Mouse (Mus musculus): Measurements from ENCODE around the gene Patl2. TPM values are rescaled to one million over a fixed set of nuclear protein-coding genes. Genes with fewer than 3 reads are reported as not detected.

The Patl2 gene
- total RNA-seq, 2 experiments from 2014 or later, result not detected

DNA sequence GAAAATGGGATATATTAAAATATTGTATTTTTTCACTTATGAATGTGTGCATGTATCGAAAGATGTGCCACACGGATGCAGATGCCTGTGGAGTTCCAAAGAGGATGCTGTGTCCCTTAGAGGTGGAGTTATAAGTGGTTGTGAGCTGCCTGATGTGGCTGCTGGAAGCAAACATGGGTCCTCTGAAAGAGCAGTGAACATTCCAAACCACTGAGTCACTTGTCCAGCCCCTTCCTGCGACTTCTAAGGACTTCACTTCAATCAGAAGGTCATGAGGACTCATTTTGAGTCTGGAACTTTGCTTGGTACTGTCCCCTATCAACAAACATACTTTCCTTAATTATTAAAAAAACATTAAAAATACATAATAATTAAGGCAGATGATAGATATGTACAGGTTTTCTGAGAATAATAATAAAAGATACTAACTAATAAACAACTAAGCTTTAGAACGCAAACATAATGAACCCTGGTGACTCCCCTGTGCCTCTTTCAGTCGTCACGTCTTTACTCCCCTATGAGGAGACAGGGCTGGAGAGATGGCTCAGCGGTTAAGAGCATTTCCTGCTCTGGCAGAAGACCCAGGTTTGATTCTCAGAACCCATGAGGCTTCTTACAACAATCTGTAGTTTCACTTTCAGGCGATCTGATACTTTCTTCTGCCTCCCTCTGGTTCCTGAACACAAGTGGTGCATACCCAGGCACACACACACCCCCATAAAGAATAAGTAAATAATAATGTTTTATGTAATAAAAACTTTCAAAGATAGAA, 5.8 kb downstream of the Patl2 start:
- no peak for DNase-seq (ENCODE audit: low spot score in 2 of 2)

DNA sequence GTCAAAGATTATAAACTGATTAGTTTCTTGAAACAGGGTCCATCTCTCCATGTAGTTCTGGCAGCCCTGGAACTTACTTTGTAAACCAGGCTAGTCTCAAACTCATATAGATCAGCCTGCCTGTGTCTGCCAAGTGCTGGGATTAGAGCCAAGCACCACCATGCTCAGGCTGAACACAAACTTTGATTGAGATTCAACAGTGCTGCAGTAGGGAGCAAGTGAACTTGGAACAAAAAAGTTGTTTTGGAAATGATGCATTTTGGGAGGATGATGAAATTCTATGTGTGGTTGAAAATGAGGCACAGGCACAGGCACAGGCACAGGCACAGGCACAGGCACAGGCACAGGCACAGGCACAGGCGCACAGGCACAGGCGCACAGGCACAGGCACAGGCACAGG, 13.8 kb downstream of the Patl2 start:
- DNase-seq (ENCODE audit: low spot score in 2 of 2), result no peak

DNA sequence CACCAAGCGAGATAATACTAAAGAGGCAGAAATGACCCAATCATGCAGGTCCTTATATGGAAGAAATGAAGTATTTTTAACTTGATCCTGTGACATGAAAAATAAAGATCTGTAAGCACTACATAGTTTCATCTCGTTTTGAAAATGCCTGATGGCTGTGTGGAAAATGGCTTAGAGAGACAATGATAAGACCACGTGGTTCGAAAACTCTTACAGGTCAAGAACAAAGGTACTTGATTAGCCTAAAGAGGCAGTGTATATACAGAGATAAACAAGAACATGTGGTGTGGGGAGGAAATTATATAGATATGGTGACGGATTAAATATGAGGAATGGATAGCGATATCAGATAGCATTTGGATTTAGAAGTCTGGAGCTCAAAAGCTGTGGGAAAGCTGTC, 14.7 kb downstream of the Patl2 start:
- no peak for DNase-seq (ENCODE audit: low spot score in 2 of 2)

DNA sequence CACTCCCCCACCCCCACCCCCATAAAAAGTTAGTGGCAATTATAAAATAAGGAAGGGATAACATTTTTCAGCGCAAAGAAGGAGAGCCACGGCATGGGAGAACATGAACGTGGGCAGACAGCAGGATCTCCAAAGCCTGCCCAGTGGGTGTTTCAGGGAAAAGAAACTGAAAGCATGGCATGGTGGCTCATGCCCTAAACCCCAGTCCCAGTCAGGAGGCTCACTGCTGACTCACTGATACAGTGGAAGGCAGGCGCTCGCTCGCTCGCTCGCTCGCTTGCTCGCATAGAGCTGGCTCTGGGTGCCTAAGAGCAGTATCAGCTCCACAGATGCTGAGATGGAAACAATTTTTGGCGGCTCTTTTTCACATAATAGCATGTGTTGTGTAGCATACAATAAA, 21.7 kb downstream of the Patl2 start:
- no peak for DNase-seq (ENCODE audit: low spot score in 2 of 2)

DNA sequence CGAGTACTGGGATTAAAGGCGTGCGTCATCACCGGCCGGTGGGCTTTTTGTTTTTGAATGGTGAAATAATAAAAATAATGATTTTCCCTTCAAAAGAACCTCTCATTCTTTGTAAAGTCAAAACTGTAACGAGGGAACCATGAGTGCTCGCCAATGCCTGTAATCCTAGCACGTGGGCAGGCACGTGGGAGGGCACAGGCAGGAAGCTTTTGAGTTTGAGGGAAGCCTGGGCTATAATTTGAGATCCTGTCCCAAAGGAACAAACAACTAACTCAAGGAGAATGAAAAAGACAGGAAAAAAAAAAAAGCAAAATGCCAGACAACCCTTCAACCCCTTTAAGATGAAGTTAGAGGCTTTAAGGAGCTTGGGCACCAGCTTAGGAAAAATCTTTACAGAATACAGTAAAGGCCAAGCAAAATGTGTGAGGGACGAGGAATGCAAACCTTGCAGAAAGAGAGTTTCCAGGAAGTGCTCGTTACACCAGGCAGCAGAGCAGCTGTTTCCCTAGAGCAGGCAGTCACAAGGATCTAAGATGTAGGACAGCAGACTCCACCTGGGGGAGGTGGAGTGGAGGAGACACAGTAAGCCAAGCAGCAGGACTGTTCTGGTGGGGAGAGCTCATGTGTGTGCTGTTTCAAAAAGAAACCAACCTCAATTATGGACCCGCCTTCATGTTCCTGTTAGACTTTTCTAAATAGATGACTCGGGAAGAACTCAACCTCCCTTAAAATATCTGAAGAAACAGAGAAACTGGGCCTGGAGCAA, 22.4 kb downstream of the Patl2 start:
- DNase-seq (ENCODE audit: low spot score in 2 of 2), result no peak

DNA sequence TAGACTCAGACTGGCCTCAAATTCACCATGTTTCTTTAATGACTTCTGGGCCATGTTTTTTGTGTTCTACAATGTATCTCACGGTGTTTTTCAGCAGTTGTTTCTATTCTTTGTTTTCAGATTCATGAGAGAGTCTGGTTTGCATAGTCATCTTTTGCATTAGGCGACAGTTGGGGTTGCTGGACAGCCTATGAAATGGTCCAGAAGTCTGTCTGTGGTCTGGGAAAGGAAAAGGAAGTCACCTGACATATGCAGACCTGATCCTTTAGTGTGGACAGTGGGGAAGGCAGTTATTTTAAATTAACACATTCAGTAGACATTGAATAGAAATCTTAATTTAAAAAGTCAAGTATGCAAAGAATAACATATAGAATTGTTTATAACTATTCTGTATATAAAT, 23.5 kb downstream of the Patl2 start:
- DNase-seq (ENCODE audit: low spot score in 2 of 2), result no peak

DNA sequence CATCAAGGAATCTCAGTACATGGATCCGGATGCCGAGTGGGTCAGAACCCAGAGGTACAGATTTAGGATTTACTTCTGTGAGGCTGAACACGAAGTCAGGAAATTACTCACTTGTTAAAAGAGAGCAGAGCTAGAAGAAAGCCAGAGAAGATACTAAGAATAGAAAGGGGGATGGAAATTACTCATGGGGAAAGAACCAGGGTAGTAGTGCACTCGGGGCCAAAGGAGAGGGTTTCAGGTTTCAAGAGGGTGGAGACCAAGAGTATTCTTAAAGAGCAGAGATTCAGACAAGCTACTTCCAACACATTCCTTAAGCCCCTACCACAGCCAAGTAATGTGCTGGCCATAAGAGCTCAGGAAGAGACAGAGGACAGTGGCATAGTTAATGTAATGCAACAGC, 24.4 kb downstream of the Patl2 start:
- DNase-seq (ENCODE audit: low spot score in 2 of 2), result no peak

DNA sequence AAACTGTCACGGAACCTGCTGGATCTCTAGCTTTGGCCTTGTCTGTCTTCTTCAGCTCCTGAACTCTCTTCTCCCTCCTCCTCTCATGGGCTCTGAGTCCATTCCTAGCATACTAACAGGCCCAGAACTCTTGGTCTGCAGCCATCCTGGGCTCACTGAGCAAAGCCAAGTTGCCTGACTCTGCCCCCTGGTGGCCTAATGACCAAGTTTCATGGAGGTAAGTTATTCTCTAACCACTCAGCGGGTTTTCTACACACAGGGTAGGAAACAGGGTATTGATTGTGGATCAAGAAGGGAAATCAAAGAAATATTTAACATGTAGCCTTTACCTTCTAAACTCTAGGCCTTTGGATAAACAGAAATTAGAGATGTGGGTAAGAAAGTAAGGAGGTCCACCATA, 25.3 kb downstream of the Patl2 start, which contains the start of gene Trim69:
Trim69 (plus strand) TSS at position 21 of the 400 bp plus-strand sequence.
- peak; percentile 87 to 88 for DNase-seq (ENCODE audit: low spot score in 2 of 2)

DNA sequence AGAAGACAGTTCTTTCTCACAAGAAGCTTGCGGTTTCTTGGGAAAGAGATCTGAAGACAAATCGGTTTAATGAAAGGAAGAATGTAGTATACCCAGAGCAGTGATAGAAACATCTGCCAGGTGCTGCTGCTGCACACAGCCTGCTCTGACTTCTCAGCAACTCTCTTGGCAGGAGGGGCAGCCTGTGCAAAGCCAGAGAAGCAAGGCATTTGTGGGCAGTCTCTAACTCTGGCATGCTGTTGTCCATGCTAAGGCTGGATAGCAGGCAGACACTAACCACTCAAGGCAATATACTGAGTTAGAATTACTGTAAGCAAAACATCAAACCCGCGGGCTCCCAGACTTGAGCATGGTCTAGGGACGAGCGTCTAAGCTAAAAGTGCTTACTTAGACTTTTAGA, 26.3 kb downstream of the Patl2 start:
- DNase-seq (ENCODE audit: low spot score in 2 of 2), result no peak

DNA sequence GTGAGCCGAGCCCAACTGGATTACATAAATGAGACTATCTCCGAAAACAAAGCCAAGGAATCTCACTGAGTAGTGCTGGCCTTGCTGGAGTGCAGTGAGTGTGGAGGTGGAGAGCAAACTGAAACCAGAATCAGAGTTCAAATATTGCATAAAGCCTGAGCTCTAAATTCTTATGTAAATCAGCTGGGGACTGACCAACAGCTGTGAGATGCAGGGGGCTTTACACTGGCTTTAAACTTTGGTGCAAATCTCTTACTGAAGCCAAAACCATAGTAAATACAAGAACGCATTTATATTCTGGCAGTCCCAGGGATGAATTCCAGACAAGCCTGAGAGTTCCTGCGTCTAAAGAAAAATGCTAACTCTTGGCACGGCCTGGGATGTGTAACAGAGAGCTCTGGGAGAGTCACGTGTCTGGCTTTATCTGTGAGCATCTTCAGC, 27.6 kb downstream of the Patl2 start:
- no peak for DNase-seq (ENCODE audit: low spot score in 2 of 2)

DNA sequence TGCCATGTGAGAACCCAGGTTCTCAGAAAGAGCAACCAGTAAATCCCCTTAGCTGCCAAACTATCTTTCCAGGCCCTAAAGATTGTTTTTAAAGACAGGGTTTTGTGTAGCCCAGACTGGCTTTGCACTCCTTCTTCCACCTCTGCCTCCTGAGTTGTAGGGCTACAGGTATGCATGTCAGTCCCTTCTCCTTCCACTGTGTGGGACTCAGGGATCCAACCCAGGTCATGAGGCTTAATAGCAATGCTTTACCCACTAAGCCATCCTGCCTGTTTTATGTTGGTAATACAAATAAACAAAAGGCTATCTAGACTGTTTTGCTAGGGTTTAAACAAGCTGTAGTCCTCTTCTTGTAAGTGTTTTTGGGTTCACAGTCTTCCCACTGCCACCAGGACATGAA, 28.4 kb downstream of the Patl2 start:
- no peak for DNase-seq (ENCODE audit: low spot score in 2 of 2)

DNA sequence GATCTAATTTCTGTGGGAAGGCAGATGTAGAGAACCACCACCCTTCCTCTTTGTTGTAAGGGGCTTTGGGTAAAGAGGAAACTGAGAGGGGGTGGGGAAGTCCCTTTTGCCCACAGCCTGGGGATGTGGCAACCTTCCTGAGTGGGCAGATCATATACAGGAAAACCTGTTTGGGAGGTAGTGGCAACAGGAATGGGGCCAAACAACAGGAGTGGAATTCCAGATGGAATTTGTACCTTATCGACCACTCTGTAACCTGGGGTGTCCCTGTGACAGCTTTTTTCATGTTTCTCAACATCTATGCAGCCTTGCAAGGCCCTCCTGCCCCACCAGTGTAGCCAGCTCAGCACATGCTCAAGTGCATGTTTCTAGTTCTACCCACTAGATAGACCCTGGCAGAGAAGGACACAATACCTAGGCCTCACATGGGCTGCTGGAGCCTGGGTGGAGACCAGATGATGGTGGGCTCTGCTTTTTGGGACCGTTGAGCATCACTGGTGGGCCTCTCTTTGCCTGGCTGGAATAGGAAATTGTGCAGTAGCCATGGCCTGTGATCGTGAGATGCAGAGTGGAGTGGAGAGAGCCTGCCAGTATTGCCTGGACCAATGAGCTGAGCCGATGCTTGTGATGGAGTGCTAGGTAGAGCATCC, 29.8 kb downstream of the Patl2 start:
- no peak for DNase-seq (ENCODE audit: low spot score in 2 of 2)

DNA sequence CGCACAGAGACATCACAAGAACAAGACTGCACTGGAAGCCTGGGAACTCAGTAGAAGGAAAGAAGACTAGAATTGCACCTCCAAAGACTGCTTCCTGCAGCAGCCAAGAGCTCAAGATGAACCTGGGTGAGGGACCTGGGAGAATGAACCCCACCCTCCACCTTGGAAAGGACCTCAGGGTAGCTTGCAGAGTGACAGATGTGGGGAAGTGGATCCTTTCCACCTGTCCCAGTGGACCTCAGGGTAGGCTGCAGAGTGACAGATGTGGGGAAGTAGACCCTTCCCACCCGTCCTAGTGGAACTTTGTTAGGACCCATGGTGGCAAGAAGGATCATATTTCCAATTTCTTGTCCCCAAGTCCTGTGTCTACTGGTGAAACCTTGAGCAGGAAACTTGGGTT, 30.7 kb downstream of the Patl2 start:
- DNase-seq (ENCODE audit: low spot score in 2 of 2), result no peak

DNA sequence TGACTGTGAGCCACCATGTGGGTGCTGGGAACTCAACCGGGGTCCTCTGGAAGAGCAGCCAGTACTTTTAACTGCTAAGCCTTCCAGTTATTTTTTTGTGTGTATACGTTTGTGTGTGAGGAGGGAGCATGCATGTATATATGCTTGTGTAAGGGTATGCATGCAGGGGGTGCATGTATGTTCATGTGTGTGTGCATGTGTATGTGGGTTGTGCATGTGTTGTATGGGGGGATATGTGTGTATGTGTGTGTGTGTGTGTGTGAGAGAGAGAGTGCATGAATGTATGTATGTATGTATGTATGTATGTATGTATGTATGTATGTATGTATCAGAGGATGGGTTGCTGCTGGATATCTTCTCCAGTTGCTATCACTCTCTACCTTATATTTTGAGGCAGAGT, 31.5 kb downstream of the Patl2 start:
- DNase-seq (ENCODE audit: low spot score in 2 of 2), result no peak

DNA sequence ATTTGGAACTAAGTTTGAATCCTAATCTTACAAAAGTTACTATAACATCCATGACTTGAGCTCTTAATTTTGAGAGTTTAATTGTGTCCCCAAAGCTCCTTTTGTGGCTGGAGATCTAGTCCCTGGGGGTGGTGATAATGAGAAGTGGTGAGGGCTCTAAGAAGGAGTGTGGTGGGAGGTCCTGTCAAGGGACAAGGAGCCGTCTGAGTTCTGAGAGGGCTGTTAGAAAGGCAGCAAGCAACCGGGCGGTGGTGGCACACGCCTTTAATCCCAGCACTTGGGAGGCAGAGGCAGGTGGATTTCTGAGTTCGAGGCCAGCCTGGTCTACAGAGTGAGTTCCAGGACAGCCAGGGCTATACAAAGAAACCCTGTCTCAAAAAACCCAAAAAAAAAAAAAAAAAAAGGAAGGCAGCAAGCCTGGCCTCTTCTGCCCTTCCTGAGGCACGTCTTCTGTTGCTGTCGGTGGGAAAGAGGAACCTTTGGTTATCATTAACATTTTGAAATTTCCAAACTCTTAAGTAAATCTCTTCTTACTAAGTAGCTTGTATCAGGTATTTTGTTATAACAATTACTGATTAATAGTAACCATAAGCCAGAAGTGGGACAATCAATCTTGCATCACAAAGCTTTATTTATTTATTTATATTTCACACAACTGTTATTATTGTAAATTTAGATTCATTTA, 32.2 kb downstream of the Patl2 start:
- no peak for DNase-seq (ENCODE audit: low spot score in 2 of 2)

DNA sequence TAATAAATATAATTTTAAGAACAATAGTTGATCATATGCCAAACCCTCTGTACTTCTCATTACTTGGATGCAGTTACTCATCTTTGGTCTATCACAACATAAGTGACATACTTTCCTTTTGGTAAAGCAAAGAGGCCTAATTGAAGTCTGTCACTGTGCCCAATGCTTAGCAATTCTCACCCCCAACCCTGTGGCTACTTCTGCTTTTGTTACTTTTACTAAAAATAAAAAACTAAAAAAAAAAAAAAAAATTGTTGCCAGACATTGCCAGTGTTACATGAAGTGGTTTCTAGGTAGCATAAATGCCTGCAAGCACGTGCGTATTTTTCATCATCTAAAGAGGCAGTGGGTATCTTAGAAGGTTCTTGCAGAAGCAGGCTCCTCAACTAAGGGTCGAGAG, 33.1 kb downstream of the Patl2 start:
- DNase-seq (ENCODE audit: low spot score in 2 of 2), result no peak

DNA sequence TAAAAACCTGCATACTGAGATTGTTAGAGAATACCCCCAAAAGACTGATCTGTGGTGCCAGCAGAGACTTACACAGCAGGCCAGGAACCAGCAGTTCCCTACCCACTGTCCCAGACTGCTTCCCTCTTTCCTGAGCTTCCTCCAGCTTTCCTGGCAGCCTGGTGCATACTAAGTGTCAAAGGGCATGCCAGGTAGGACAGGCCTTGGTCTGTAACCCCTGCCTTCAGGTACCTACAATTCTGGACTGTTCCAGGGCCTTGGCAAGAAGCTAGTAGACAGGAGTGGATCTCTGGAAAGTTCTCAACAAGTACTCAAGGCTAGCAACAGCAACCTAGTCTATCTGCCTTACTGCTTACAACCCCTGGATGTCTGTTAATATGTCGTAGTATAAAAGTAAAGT, 34.8 kb downstream of the Patl2 start:
- no peak for DNase-seq (ENCODE audit: low spot score in 2 of 2)

DNA sequence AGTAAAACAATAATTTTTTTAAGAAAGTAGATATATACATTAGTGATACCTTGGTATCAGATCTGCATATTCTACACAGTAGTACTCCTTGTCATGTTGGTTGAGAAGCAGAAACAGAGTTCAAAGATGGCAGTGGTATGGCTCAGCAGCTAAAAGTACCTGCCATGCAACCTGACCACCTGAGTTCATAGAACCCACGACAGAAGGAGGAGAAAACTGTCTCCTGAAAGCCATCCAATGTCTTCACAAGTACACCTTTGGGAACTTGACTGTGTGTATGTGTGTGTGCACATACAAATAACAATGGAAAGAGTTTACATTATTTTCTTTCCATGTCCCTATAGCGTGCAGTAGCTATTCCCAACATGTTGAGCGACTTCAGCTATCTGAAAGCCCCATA, 36.3 kb downstream of the Patl2 start:
- no peak for DNase-seq (ENCODE audit: low spot score in 2 of 2)

DNA sequence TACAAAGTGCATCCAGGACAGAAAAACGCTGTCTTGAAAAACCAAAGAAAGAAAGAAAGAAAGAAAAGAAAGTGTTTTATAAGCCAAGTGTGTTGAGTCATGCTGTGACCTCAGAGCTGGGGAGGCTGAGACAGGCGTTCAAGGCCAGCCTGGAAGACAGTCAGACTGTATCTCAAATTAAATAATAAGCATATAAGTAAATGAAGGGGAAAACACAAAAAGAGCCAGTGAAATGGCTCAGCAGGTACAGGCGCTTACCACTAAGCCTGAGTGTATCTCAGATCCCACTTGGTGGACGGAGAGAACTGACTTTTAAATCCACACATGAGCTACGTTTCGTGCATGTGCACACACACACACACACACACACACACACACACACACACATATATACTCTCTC, 36.7 kb downstream of the Patl2 start:
- DNase-seq (ENCODE audit: low spot score in 2 of 2), result no peak

DNA sequence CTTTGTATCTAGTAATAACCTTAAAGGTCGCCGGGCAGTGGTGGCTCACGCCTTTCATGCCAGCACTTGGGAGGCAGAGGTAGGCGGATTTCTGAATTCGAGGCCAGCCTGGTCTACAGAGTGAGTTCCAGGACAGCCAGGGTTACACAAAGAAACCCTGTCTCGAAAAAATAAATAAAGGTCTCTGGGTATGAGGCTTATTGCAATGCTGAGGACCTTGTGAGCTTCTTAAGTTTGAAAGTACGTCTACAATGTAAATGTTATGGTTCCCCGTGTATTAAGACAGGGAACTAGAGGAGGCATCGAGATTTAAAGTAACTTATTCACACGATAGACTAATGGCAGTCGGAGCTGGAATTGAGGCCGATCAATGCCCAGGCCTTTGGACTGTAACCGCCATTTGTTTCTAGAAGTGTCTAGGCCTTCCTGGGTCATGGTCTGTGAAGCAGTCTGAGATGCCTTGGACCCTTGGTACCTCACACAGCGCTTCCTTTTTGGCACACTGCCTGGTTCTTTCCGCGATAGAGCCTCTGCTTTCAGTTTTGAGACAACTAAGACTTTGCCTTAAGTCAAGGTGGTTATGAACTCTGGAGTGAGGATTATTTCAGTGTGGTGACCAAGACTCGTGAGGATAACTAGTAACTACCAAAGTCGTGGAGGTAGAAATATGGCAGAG, 37.6 kb downstream of the Patl2 start:
- peak; percentile 40 to 43 for DNase-seq (ENCODE audit: low spot score in 2 of 2)
